Mouse (Mus musculus): ENCODE data around the gene Mfsd6.

DNA sequence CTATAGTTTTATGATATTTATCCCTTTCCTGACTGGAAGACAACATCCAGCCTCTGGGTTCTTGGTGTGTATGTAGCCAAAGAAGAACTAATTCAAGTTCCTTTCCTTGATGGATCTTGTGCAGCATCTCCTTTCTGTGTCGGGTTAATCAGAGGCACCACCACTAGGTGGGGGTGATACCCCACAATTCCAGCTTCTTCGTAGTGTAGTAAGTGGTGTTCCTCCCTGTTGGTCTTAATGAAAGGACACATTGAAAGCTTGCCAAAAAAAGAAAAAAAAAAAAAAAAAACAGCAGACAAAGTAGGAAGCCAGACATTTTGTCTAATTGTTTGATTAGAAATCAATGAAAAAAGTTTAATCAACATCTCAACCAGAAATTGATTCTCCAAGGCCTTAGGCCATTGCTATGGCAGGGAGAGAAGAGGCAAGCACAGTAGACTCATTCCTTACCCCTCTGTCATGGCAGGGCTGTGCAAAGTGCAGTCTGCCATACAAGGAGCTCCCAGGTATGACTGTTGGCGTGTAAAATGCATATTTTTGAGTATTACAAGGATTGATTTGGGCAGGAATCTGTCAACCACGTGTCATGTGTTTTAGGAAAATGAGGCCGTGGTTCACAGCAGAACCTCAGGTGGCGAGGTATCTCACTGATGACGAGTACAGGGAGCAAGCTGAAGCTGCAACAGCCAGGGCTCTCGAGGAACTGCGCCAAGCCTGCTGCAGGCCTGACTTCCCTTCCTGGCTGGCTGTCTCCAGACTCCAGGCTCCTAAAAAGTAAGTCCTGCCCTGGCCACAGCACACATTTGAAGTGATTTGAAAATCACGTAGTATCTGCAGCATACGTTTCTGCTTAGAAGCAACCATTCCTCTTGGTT is 78.9 kb downstream of the Mfsd6 start:
- TF ChIP-seq CTCF (IDR thresholded peaks at IDR 0.05; ENCODE audit: low read depth, low read length): peak; percentile 53
- no peak for TF ChIP-seq POLR2A (IDR thresholded peaks at IDR 0.05; ENCODE audit: extremely low read depth, insufficient read depth, low read length)

Measured in liver, adult 2 months (tissue).